ENCODE assay signal across 8 mouse cellular contexts in the genomic region with DNA sequence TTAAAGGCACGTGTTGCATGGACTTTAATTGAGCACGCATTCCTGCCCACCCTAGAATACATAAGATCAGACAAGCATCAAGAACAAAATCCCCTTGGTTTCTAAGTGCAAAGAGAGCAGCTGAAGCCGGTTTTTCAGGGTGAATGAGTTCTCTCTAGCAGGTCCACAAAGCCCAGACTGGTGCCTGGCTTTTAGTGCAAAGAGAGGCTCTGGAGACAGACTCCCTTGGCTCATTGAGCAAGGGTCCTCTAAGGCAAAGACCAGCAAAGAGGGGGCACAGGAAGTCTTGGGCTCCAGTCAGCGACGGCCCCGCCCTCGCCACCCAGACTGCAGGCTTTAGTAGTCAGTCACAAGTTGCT. TPM values are rescaled to one million over a fixed set of nuclear protein-coding genes. Genes with fewer than 3 reads are reported as not detected.
DNase-seq lines count a peak whose midpoint lies in the region; ATAC-seq and TF ChIP-seq lines count a peak whose summit lies in the region.

No protein-coding gene starts in this region.

- WGBS in embryonic facial prominence, embryonic 14.5 days = 12% methylated on average over 5 of the region's 7 CpGs
- WGBS in intestine, embryonic 16.5 days = 5% methylated on average over 7 of the region's 7 CpGs
- WGBS in neural tube, embryonic 13.5 days = 10% methylated on average over 7 of the region's 7 CpGs

- no peak overlapping the region for H3K27ac ChIP-seq in left cerebral cortex, adult 2 months
- H3K27ac ChIP-seq in embryonic facial prominence, embryonic 14.5 days (replicated peaks; ENCODE audit: low read depth, low read length) = peak overlapping the region; percentile 59; the same call in 1 of the 2 replicates
- peak overlapping the region; percentile 47; the same call in 1 of the 2 replicates for H3K27ac ChIP-seq in intestine, embryonic 16.5 days (ENCODE audit: low read length)
- no peak overlapping the region for H3K27ac ChIP-seq in neural tube, embryonic 13.5 days (replicated peaks)

- no peaks in the 10 kb centered on the region for H3K9me3 ChIP-seq in embryonic facial prominence, embryonic 14.5 days (ENCODE audit: control insufficient read depth, low read length)
- H3K9me3 ChIP-seq in intestine, embryonic 16.5 days (ENCODE audit: control insufficient read depth, low read length) = no peaks in the 10 kb centered on the region
- H3K9me3 ChIP-seq in neural tube, embryonic 13.5 days = no peaks in the 10 kb centered on the region

- peak; percentile 39; the same call in 1 of the 2 replicates for ATAC-seq in embryonic facial prominence, embryonic 14.5 days (ENCODE audit: low read depth)
- ATAC-seq in intestine, embryonic 16.5 days = no peak; the same call in 1 of the 2 replicates
- ATAC-seq in neural tube, embryonic 13.5 days (ENCODE audit: low read depth) = no peak
- ATAC-seq in inflammation-experienced regulatory T-cells, adult 6 months = no peak

- H3K4me3 ChIP-seq in left cerebral cortex, adult 2 months = peak overlapping the region; percentile 52
- H3K4me3 ChIP-seq in embryonic facial prominence, embryonic 14.5 days (ENCODE audit: low read depth, low read length) = peak overlapping the region; percentile 54
- H3K4me3 ChIP-seq in intestine, embryonic 16.5 days (ENCODE audit: low read length) = peak overlapping the region; percentile 66
- H3K4me3 ChIP-seq in neural tube, embryonic 13.5 days = peak overlapping the region; percentile 44

- H3K4me2 ChIP-seq in embryonic facial prominence, embryonic 14.5 days (ENCODE audit: low read depth, low read length) = peak overlapping the region; percentile 83
- peak overlapping the region; percentile 87 for H3K4me2 ChIP-seq in intestine, embryonic 16.5 days (ENCODE audit: low read depth, low read length)
- H3K4me2 ChIP-seq in neural tube, embryonic 13.5 days = peak overlapping the region; percentile 75

- H3K36me3 ChIP-seq in embryonic facial prominence, embryonic 14.5 days (ENCODE audit: control insufficient read depth, insufficient read depth, low read length) = no peaks in the 10 kb centered on the region
- no peaks in the 10 kb centered on the region for H3K36me3 ChIP-seq in intestine, embryonic 16.5 days (ENCODE audit: control insufficient read depth, insufficient read depth, low read length)
- no peaks in the 10 kb centered on the region for H3K36me3 ChIP-seq in neural tube, embryonic 13.5 days

- TF ChIP-seq CTCF in left cerebral cortex, adult 2 months (IDR thresholded peaks at IDR 0.05) = no peak

- DNase-seq in left cerebral cortex, adult 2 months (ENCODE audit: extremely low spot score in 1 of 2, low spot score in 2 of 2) = no peak
- DNase-seq in left cerebral cortex, adult 8-10 months (ENCODE audit: low spot score in 2 of 2) = no peak
- DNase-seq in embryonic facial prominence, embryonic 14.5 days (ENCODE audit: low spot score) = no peak
- DNase-seq in gastrocnemius, adult 8-10 months (ENCODE audit: low spot score in 2 of 2) = no peak
- no peak for DNase-seq in layer of hippocampus, adult 9-11 months

- H3K4me1 ChIP-seq in embryonic facial prominence, embryonic 14.5 days (ENCODE audit: control insufficient read depth, insufficient read depth, low read length) = peaks cover 5% of the 10 kb centered on the region; the same call in 1 of the 2 replicates
- H3K4me1 ChIP-seq in intestine, embryonic 16.5 days (ENCODE audit: control insufficient read depth, insufficient read depth, low read length) = peaks cover 8% of the 10 kb centered on the region; the same call in 1 of the 2 replicates
- H3K4me1 ChIP-seq in neural tube, embryonic 13.5 days (replicated peaks) = peaks cover 10% of the 10 kb centered on the region

- no peaks in the 10 kb centered on the region for H3K27me3 ChIP-seq in embryonic facial prominence, embryonic 14.5 days (replicated peaks; ENCODE audit: control insufficient read depth, insufficient read depth, low read length)
- H3K27me3 ChIP-seq in intestine, embryonic 16.5 days (replicated peaks; ENCODE audit: control insufficient read depth, insufficient read depth, low read length) = no peaks in the 10 kb centered on the region
- H3K27me3 ChIP-seq in neural tube, embryonic 13.5 days = peaks cover 11% of the 10 kb centered on the region; the same call in 1 of the 2 replicates

- intact Hi-C loops in left cerebral cortex, adult 2 months (cut with DNase I) = loop anchor here (2.0 kb wide), 1 partner anchor 22 kb away; no protein-coding TSS in a partner anchor

- H3K9ac ChIP-seq in embryonic facial prominence, embryonic 14.5 days (ENCODE audit: low read depth, low read length) = peak overlapping the region; percentile 64
- H3K9ac ChIP-seq in intestine, embryonic 16.5 days (ENCODE audit: low read depth, low read length) = peak overlapping the region; percentile 77
- H3K9ac ChIP-seq in neural tube, embryonic 13.5 days = peak overlapping the region; percentile 68

RNA-seq across cellular contexts. Expression of a gene that starts 0.3 kb away (rescaled TPM):
- 1 to 10 TPM; 2.6 to 3.1 TPM for total RNA-seq in left cerebral cortex, adult 2 months (2021)
- total RNA-seq in left cerebral cortex, adult 8-10 months (2022) = 1 to 10 TPM; 3.4 to 5.4 (median 3.6) TPM
- 1.0 and 1.1 TPM in 2 replicates for polyA plus RNA-seq in embryonic facial prominence, embryonic 14.5 days (2014; fragmentation: Nextera tagmentation; extraction: Ambion mirVana)
- 2.6 and 3.6 TPM in 2 replicates for polyA plus RNA-seq in intestine, embryonic 16.5 days (2015; fragmentation: Nextera tagmentation; extraction: Ambion mirVana)
- polyA plus RNA-seq in neural tube, embryonic 13.5 days (2015; fragmentation: Nextera tagmentation; extraction: Ambion mirVana) = 0.59 and 0.92 TPM in 2 replicates
- under 1 TPM; 0.10 to 0.38 (median 0.22) TPM for total RNA-seq in gastrocnemius, adult 8-10 months (2022)
- 10 to 100 TPM; 11.7 to 14.8 (median 12.9) TPM for polyA plus RNA-seq in inflammation-experienced regulatory T-cells, adult 6 months (2017; shearing (Covaris generic))

Comparison
In these comparisons a context has a peak if more than half of its experiments do, and no peak if none do; other contexts are left out.
1. H3K27ac ChIP-seq: peak in embryonic facial prominence, embryonic 14.5 days (single experiment) and intestine, embryonic 16.5 days (single experiment); none in left cerebral cortex, adult 2 months (single experiment) and neural tube, embryonic 13.5 days (single experiment).
2. Peak in every context shown above with its lines, with median percentiles within 50 percentile points of each other: H3K4me3 ChIP-seq, H3K4me2 ChIP-seq and H3K9ac ChIP-seq.